Mouse (Mus musculus): ENCODE measurements around the gene Defb25. TPM values are rescaled to one million over a fixed set of nuclear protein-coding genes. Genes with fewer than 3 reads are reported as not detected.

Defb25 gene
- total and polyA plus RNA-seq, 2 experiments from 2014 or later, result not detected

DNA sequence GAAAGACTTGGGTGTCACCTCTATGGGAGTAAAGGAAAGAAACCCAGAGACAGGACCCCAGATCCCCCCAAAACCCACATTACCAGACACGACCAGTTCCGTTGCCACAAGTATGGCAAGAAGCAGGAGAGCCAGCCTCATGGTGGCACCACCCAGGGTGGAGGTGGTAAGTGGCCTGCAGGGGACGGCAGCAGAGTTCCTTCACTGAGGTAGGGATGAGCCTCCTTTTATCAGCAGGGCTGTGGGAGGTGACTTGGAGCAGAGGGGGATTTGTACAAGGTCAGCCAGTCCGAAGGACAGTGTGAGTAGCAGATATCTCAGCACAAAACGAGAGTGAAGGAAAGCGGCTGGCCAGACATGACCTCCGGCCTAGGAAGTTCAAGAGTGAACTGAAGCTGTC lies 42.7 kb downstream of the Defb25 start, which contains the start of gene Defb19:
TSS of gene Defb19 (minus strand) at position 206 of the 400 bp plus-strand sequence.
- Histone ChIP-seq H3K9ac (replicated peaks; ENCODE audit: low read length) (no peak within 1 kb of the TSS), H3K9me3 (ENCODE audit: low read length) (no peaks in the 10 kb centered on the region), H3K27ac (no peak within 1 kb of the TSS), H3K4me3 (ENCODE audit: low read length) (no peak within 1 kb of the TSS), H3K4me2 (ENCODE audit: low read depth, low read length) (no peak within 1 kb of the TSS), H3K27me3 (ENCODE audit: insufficient read depth, low read length) (no peaks in the 10 kb centered on the region), H3K36me3 (ENCODE audit: insufficient read depth, low read length) (no peaks in the 10 kb centered on the region), H3K4me1 (ENCODE audit: insufficient read depth, low read length) (no peaks in the 10 kb centered on the region)
- 67% methylated on average over 7 of the region's 7 CpGs for WGBS
- DNase-seq (ENCODE audit: low spot score), result no peak
- no peak for TF ChIP-seq CTCF (IDR thresholded peaks at IDR 0.05; ENCODE audit: low read depth)
- ATAC-seq, result no peak

DNA sequence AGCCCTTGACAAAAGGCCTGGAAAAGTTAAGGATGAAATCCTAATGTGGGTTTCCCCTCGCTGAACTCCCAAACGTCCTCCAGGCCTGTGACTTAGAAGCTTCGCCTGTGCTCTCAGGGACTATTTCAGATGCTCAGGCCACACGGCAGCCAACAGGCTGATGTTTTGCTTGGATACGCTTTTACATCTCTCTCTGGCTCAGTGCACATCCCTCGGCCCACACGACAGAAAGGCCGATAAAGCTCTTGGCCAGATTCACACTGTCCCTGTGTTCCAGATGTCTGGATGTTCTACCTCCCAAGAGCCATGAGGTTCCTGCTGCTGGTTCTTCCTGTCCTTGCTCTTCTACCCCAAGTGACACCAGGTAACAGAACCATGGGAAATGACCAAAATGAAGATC lies 49.4 kb downstream of the Defb25 start:
- H3K4me3 ChIP-seq (ENCODE audit: low read length), result no peak overlapping the region
- no peak overlapping the region for H3K9ac ChIP-seq (replicated peaks; ENCODE audit: low read length)
- no peak for DNase-seq (ENCODE audit: low spot score)

More for the DNA sequence above, 49.4 kb downstream of the Defb25 start:
- H3K4me1 ChIP-seq (ENCODE audit: insufficient read depth, low read length), result no peaks in the 10 kb centered on the region
- H3K36me3 ChIP-seq (ENCODE audit: insufficient read depth, low read length), result no peaks in the 10 kb centered on the region
- H3K9me3 ChIP-seq (ENCODE audit: low read length), result no peaks in the 10 kb centered on the region
- H3K27ac ChIP-seq, result no peak overlapping the region
- ATAC-seq, result no peak
- no peak overlapping the region for H3K4me2 ChIP-seq (ENCODE audit: low read depth, low read length)
- TF ChIP-seq CTCF (IDR thresholded peaks at IDR 0.05; ENCODE audit: low read depth), result no peak
- WGBS, result 89% methylated on average over 8 of the region's 8 CpGs
- H3K27me3 ChIP-seq (ENCODE audit: insufficient read depth, low read length), result no peaks in the 10 kb centered on the region

Other genes with a start within 250 kb of the Defb25 start
- 64.5 and 72.2 TPM in 2 replicates for gene Nrsn2, start 246.4 kb downstream of the Defb25 start, total RNA-seq (2014; rRNA removed)
- gene Nrsn2, start 246.4 kb downstream of the Defb25 start, polyA plus RNA-seq (2015; fragmentation: Nextera tagmentation; extraction: Ambion mirVana), result 83.8 and 91.3 TPM in 2 replicates
- 49.7 and 50.2 TPM in 2 replicates for gene Sox12, start 225.0 kb downstream of the Defb25 start, total RNA-seq (2014; rRNA removed)
- 9.7 and 10.1 TPM in 2 replicates for gene Sox12, start 225.0 kb downstream of the Defb25 start, polyA plus RNA-seq (2015; fragmentation: Nextera tagmentation; extraction: Ambion mirVana)
- 17.4 TPM in 2 replicates for gene Zcchc3, start 208.0 kb downstream of the Defb25 start, total RNA-seq (2014; rRNA removed)
- gene Zcchc3, start 208.0 kb downstream of the Defb25 start, polyA plus RNA-seq (2015; fragmentation: Nextera tagmentation; extraction: Ambion mirVana), result 15.8 and 16.1 TPM in 2 replicates
- 2.3 and 3.9 TPM in 2 replicates for gene 6820408C15Rik, start 207.5 kb downstream of the Defb25 start, total RNA-seq (2014; rRNA removed)
- gene 6820408C15Rik, start 207.5 kb downstream of the Defb25 start, polyA plus RNA-seq (2015; fragmentation: Nextera tagmentation; extraction: Ambion mirVana), result 3.6 and 4.0 TPM in 2 replicates
- not detected in 2 replicates for gene Defb23, start 158.4 kb downstream of the Defb25 start, total RNA-seq (2014; rRNA removed)
- not detected in 2 replicates for gene Defb23, start 158.4 kb downstream of the Defb25 start, polyA plus RNA-seq (2015; fragmentation: Nextera tagmentation; extraction: Ambion mirVana)
- not detected in 2 replicates for gene Defb20, start 146.0 kb downstream of the Defb25 start, total RNA-seq (2014; rRNA removed)
- gene Defb20, start 146.0 kb downstream of the Defb25 start, polyA plus RNA-seq (2015; fragmentation: Nextera tagmentation; extraction: Ambion mirVana), result not detected in 2 replicates
- not detected in 2 replicates for gene Defb22, start 132.9 kb downstream of the Defb25 start, total RNA-seq (2014; rRNA removed)
- gene Defb22, start 132.9 kb downstream of the Defb25 start, polyA plus RNA-seq (2015; fragmentation: Nextera tagmentation; extraction: Ambion mirVana), result not detected in 2 replicates
- not detected in 2 replicates for gene Defb26, start 111.4 kb downstream of the Defb25 start, total RNA-seq (2014; rRNA removed)
- not detected in 2 replicates for gene Defb26, start 111.4 kb downstream of the Defb25 start, polyA plus RNA-seq (2015; fragmentation: Nextera tagmentation; extraction: Ambion mirVana)
- not detected in 2 replicates for gene Defb28, start 104.8 kb downstream of the Defb25 start, total RNA-seq (2014; rRNA removed)
- not detected in 2 replicates for gene Defb28, start 104.8 kb downstream of the Defb25 start, polyA plus RNA-seq (2015; fragmentation: Nextera tagmentation; extraction: Ambion mirVana)
- gene Defb29, start 83.0 kb downstream of the Defb25 start, total RNA-seq (2014; rRNA removed), result not detected in 2 replicates
- not detected in 2 replicates for gene Defb29, start 83.0 kb downstream of the Defb25 start, polyA plus RNA-seq (2015; fragmentation: Nextera tagmentation; extraction: Ambion mirVana)
- gene Gm17416, start 53.7 kb downstream of the Defb25 start, total RNA-seq (2014; rRNA removed), result not detected in 2 replicates
- gene Gm17416, start 53.7 kb downstream of the Defb25 start, polyA plus RNA-seq (2015; fragmentation: Nextera tagmentation; extraction: Ambion mirVana), result not detected in 2 replicates
- not detected in 2 replicates for gene Defb21, start 50.3 kb downstream of the Defb25 start, total RNA-seq (2014; rRNA removed)
- gene Defb21, start 50.3 kb downstream of the Defb25 start, polyA plus RNA-seq (2015; fragmentation: Nextera tagmentation; extraction: Ambion mirVana), result not detected in 2 replicates
- gene Defb19, start 42.7 kb downstream of the Defb25 start, total RNA-seq (2014; rRNA removed), result not detected in 2 replicates
- not detected in 2 replicates for gene Defb19, start 42.7 kb downstream of the Defb25 start, polyA plus RNA-seq (2015; fragmentation: Nextera tagmentation; extraction: Ambion mirVana)
- gene Defb45, start 23.7 kb downstream of the Defb25 start, total RNA-seq (2014; rRNA removed), result not detected in 2 replicates
- not detected in 2 replicates for gene Defb45, start 23.7 kb downstream of the Defb25 start, polyA plus RNA-seq (2015; fragmentation: Nextera tagmentation; extraction: Ambion mirVana)
- not detected in 2 replicates for gene Defb36, start 18.7 kb downstream of the Defb25 start, total RNA-seq (2014; rRNA removed)
- gene Defb36, start 18.7 kb downstream of the Defb25 start, polyA plus RNA-seq (2015; fragmentation: Nextera tagmentation; extraction: Ambion mirVana), result not detected in 2 replicates
- gene Rem1, start 3.9 kb upstream of the Defb25 start, total RNA-seq (2014; rRNA removed), result 1.0 and 1.1 TPM in 2 replicates
- 0.57 and 0.65 TPM in 2 replicates for gene Rem1, start 3.9 kb upstream of the Defb25 start, polyA plus RNA-seq (2015; fragmentation: Nextera tagmentation; extraction: Ambion mirVana)
- gene H13, start 46.4 kb upstream of the Defb25 start, total RNA-seq (2014; rRNA removed), result 182 and 196 TPM in 2 replicates
- 162 and 163 TPM in 2 replicates for gene H13, start 46.4 kb upstream of the Defb25 start, polyA plus RNA-seq (2015; fragmentation: Nextera tagmentation; extraction: Ambion mirVana)
- 9.0 and 14.0 TPM in 2 replicates for gene Mcts2, start 64.0 kb upstream of the Defb25 start, total RNA-seq (2014; rRNA removed)
- 29.4 and 31.2 TPM in 2 replicates for gene Mcts2, start 64.0 kb upstream of the Defb25 start, polyA plus RNA-seq (2015; fragmentation: Nextera tagmentation; extraction: Ambion mirVana)
- 142 and 198 TPM in 2 replicates for gene Id1, start 113.2 kb upstream of the Defb25 start, total RNA-seq (2014; rRNA removed)
- 99.3 and 104 TPM in 2 replicates for gene Id1, start 113.2 kb upstream of the Defb25 start, polyA plus RNA-seq (2015; fragmentation: Nextera tagmentation; extraction: Ambion mirVana)
- 2.1 and 7.1 TPM in 2 replicates for gene Cox4i2, start 131.1 kb upstream of the Defb25 start, total RNA-seq (2014; rRNA removed)
- 4.8 and 6.1 TPM in 2 replicates for gene Cox4i2, start 131.1 kb upstream of the Defb25 start, polyA plus RNA-seq (2015; fragmentation: Nextera tagmentation; extraction: Ambion mirVana)
- gene Bcl2l1, start 208.7 kb upstream of the Defb25 start, total RNA-seq (2014; rRNA removed), result 130 and 135 TPM in 2 replicates
- 110 and 123 TPM in 2 replicates for gene Bcl2l1, start 208.7 kb upstream of the Defb25 start, polyA plus RNA-seq (2015; fragmentation: Nextera tagmentation; extraction: Ambion mirVana)
- 8.1 and 15.6 TPM in 2 replicates for gene Tpx2, start 224.9 kb upstream of the Defb25 start, total RNA-seq (2014; rRNA removed)
- 14.3 and 21.0 TPM in 2 replicates for gene Tpx2, start 224.9 kb upstream of the Defb25 start, polyA plus RNA-seq (2015; fragmentation: Nextera tagmentation; extraction: Ambion mirVana)

Data from hindbrain, postnatal 0 days (tissue).